Mouse (Mus musculus) embryonic fibroblast, embryonic 13.5 days (primary cell): Measurements from ENCODE around the gene Henmt1.

ENCODE experiments used
- CTCF ChIP-seq: IDR thresholded peaks from 2 replicates; pipeline ENCODE4 v1.5.1; 2011; ENCODE audit warnings: mild to moderate bottlenecking, control low read depth, low read length, moderate library complexity, borderline replicate concordance; ENCODE audit not compliant: insufficient read depth
- POLR2A ChIP-seq: IDR thresholded peaks from 2 replicates; pipeline ENCODE4 v1.6.1; 2011; ENCODE audit warnings: low read depth, mild to moderate bottlenecking, control low read depth, low read length, moderate library complexity

DNA sequence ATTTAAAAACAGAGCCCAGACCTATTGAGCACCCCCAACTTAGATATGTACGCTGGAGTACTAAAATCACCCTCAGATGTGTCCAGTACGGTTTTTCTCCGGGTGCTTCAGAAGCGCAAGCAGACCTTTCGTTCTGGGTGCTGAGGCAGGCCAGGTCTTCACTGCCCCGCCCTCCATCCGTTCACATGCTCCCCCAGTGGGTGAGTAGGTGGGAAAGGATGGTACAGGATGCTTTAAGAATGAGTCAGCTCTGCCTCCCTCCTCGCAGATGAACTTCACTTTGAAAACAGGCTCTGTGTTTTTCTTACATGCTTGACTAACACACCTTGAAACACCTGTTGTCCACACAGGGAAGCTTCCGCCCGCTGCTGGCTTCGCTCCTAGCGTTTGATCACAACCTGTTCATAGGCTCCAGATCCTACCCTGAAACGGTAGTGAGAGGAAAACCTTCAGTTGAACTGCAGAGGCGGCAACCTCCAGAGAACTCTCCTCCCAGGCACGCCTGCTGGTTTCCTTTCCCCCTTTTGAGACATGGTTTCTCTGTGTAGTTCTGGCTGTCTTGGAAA lies 35.3 kb downstream of the Henmt1 start:
- no peak for TF ChIP-seq POLR2A
- no peak for TF ChIP-seq CTCF
